Mouse (Mus musculus) neural tube, embryonic 10.5 days (tissue): ENCODE data around the gene Npcd.
"Not testable (repeated sequence)": the region's sequence is repeated elsewhere in the genome, so short reads cannot be mapped to it uniquely, and the experiment has no call there.

Experiments used
- DNase-seq: peaks from one replicate; pipeline ENCODE4 v3.0.0-alpha.2; 2017; ENCODE audit warnings: low spot score; ENCODE audit errors: extremely low spot score

Gene Npcd

DNA sequence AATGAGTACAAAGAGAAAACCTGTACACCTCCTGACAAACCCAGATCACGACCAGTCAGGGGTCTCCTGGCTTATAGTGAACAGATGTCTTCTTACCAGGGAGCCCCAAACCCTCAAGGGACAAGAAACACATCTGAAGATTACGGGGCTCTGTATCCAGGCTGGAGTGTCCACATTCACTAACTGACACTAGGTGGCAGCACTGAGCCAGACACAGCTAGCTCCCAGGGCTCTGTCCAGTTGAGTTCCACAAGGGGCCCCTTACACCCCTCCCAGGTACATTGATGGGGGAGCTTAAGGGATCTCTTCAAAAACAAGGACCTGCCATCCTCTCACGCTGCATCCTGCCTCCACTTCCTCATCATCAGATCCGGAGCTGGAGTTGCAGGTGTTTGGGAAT, 3.6 kb downstream of the Npcd start:
- peak; percentile 73 for DNase-seq

DNA sequence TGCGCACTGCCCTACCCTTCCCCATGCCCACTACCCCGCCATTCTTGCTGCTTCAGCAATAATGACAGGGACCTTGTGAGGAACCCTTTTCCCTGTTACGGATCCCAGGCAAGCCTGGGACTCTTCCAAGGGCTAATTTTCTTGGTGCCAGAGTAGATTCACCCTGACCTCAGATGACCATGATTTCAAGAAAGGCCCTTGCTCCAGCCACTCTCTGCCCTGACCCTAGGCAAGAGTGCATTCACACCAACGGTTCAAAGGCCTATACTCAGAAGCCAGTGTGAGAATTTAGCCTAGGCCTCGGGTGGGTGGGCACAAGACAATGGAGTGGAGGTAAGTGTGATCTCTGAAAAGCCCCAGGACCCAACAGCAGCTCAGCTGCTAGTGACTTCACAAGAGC, 4.6 kb downstream of the Npcd start:
- no peak for DNase-seq

DNA sequence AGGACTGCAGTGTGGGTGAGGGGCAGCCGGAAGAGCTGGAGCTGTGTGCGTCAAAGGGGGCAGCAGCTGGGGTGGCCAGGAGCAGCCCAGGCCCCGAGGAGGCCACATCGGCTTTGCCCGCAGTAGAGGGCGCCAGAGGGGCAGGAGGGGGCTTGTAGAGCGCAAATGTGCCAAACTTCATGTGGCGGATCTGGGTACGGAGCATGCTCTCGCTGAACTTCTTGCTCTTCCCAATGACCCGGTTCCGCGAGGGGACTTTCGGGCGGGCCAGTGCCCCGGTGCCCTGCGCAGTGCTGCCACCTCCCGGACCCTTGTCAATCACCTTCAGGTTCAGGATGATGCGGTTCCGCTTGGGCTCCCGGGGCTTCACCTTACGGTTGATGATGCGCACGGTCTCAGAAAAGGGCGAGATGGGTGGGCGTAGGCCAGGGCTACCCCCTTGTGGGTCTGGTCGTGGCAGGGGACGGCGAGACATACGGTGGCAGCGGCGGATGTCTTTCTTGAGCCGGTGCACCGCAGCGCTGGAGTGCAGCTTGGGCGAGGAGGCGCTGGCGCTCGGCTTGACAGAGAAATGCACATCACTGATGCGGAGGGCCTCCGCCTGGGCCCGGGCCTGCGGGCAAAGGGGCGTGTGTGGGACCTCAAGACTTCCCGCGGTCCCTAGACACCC, 5.5 kb downstream of the Npcd start:
- no peak for DNase-seq

DNA sequence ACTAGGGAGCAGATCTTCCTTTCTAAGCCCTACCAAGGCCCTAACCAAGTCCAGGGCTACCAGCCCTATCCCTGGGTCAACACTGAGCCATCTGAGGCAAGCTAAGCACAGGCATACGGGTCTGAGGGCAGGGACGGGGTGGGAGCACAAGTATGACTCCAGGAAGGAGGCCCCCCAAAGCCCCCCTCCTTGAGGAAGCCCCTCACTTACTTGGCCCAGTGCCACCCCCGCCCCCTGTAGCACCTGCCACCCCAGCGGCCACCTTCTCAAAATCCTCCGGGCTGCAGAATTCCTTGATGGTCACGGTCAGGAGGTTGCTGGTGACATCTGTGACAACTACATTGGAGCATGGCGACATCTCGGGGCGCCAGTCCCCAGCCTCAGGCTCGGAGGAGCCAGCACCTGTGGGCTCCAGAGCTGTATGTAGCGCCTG, 6.2 kb downstream of the Npcd start:
- DNase-seq = no peak

- DNase-seq = no peak
Observed at GRCm38 (mm10) chr15:79827061-79827777, 6.8 kb downstream of the Npcd start.

GRCm38 (mm10) chr15:79826221-79826935, 7.7 kb downstream of the Npcd start:
- no peak for DNase-seq

- DNase-seq = no peak
Observed at GRCm38 (mm10) chr15:79825146-79825825, 8.8 kb downstream of the Npcd start.

- no peak for DNase-seq
Observed at GRCm38 (mm10) chr15:79823588-79824280, 10.3 kb downstream of the Npcd start.

- DNase-seq = no peak
Observed at GRCm38 (mm10) chr15:79822265-79823199, 11.5 kb downstream of the Npcd start.

- DNase-seq = no peak
Observed at GRCm38 (mm10) chr15:79818325-79818724, 15.7 kb downstream of the Npcd start.

DNA sequence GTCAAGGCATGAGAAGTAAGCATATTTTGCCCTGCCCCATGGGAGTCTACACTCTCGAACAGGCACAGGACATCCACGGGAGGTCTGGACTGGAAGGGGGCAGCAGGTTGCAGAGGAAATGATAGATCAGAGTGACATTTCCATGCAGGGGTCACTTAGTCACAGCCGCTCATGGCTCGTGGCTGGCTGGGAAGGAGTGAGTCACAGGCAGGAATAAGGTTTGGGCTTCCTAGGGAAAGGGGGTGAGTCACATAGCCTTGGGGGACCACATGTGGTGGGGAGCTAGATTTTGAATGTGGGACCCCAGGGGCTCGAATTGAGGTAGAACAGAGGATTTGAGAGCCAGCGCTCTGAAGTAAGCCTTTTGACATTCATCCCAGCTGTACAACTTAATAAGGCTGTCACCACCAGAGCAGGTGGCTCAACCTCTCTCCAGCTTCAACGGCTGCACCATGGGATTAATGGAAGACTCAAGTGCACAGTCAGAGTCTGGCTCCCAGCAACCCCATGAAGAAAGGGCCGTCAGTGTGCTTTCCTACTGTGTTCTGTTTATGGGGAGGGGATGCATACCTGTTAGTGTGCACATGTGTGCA, 20.3 kb downstream of the Npcd start:
- DNase-seq = no peak

DNA sequence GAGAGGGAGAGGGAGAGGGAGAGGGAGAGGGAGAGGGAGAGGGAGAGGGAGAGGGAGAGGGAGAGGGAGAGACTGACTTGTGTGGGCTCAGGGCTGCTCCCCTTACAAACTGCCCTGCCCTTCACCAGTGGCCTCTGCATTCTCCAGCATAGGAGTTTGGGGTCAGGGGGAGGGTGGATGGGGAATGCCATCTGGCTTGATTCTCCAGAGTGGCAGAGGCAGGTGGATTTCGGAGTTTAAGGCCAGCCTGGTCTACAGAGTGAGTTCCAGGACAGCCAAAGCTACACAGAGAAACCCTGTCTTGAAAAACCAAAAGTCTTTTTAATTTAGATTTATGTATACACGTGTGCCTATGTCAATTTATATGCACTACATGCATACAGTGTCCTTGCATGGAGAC, 21.2 kb downstream of the Npcd start:
- not testable (repeated sequence) for DNase-seq

GRCm38 (mm10) chr15:79810997-79811396, 23.0 kb downstream of the Npcd start:
- DNase-seq = no peak

DNA sequence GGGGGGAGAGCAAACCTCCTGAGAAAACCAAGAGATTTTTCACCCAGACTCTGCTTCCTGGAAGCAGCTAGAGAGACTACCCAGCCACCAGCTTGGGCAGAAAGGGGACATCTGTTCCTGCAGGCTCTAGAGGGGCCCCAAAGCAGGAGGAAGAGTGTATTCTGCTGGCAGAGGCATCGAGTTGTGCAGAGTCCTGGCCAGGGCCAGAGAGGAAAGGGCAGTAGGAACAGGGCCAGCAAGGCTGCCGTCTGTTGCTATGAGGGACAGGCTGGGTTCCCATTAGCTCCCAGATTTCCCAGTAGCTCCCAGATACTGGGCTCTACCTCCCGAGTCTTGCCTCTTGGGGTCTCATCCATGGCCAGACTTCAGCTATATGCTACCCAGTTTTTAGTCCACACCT, 24.0 kb downstream of the Npcd start:
- no peak for DNase-seq

GRCm38 (mm10) chr15:79808658-79809057, 25.4 kb downstream of the Npcd start:
- no peak for DNase-seq

DNA sequence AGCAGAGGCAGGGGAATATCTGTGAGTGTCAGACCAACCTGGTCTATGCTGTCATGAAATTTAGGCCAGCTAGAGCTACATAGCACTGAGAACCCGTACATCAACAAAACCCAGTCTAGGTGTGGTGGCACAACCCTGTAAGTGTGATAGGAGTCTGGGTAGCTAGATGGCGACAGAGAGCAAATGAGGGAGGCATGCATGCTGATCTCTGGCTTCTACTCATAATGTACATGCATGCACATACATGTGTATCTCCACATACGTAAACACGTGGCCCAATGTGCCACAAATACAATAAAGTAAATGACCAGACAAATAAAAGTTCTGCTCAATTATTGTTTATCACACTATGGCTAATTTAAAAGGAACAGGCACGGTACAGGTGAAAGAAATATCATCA, 25.9 kb downstream of the Npcd start:
- DNase-seq = no peak

- no peak for DNase-seq
Observed at GRCm38 (mm10) chr15:79807050-79807449, 27.0 kb downstream of the Npcd start.

DNA sequence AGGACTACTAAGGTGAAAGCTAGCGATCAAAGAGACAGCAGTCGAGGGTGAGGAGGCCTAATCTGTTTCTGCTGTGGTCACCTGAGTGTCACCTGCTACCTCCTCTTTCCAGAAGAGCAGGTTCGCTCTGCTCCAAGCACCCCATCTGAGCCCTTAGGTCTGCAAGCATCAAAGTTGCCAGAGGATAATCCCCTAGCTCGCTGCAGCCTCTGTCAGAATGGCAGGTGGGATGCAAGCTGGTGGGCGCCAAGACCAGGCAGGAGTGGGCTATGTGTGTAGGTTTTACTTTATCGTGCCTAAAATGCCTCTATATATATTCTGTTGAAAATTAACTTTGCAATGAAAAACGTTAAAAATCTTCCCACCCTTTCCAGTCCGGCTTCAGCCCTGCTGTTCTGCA, 28.8 kb downstream of the Npcd start:
- DNase-seq = no peak

DNA sequence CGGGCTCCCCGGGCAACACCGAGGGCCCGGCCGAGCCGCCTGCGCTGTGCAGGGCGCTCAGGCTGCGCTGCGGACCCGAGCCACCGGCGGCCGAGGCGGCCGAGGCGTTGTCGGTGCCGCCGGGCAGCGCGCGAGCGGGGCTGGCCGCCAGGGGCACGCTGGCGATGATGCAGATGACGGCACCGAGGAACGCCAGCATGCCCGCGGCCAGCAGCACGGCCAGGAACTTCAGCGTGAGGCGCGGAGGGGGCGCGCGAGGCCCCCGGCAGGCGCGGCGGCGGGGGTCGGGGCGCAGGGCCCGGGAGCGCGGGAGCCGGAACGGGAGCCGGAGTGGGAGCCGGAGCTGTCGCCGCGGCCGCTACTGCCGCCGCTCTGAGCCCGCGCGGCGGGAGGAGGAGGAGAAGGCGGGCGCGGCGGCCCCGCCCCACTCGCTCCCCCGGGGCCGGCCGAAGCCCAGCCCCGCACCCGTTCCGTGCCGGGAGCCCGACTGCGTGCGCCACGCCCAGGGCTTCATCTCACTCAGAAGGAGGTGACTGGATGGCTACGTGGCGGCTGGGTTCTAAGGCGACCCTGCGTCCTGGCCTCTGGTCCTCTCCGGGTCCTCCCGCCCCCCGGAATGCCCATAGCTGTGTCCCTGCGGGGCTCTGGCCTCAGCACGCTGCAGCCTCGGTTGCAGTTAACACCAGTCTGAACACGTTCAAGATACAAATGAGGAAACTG, 29.5 kb downstream of the Npcd start, which contains the start of gene Nptxr:
TSS of gene Nptxr (minus strand) at position 415 of the 720 bp plus-strand sequence.
- DNase-seq = peak; percentile 68
